Mouse (Mus musculus) hindbrain, embryonic 16.5 days (tissue): ENCODE results near the gene Palmd. TPM values are rescaled to one million over a fixed set of nuclear protein-coding genes. Genes with fewer than 3 reads are reported as not detected.
A peak's percentile ranks its signal among the peaks of the same experiment; 100 is the strongest.

Experiments used
- ATAC-seq: fragments of 200-750 bp; cut with Nextera tagmentation; 2 replicates; pipeline ENCODE4 v1.8.0; 2017; ENCODE audit warnings: moderate TSS enrichment, moderate library complexity
- H3K27ac ChIP-seq: fragments of 300-500 bp; sonication (generic); 2 replicates; pipeline ENCODE4 v1.5.1; 2014; ENCODE audit warnings: low read depth, mild to moderate bottlenecking, control low read depth, low read length, moderate library complexity
- H3K27me3 ChIP-seq: fragments of 300-500 bp; sonication (generic); replicated peaks from 2 replicates; pipeline ENCODE4 v1.6.1; 2014; ENCODE audit warnings: low read length; ENCODE audit not compliant: control insufficient read depth, insufficient read depth
- H3K36me3 ChIP-seq: fragments of 300-500 bp; sonication (generic); 2 replicates; pipeline ENCODE4 v1.6.1; 2014; ENCODE audit warnings: mild to moderate bottlenecking, low read length, moderate library complexity, mixed read lengths; ENCODE audit not compliant: control insufficient read depth, insufficient read depth
- H3K4me1 ChIP-seq: fragments of 300-500 bp; sonication (generic); 2 replicates; pipeline ENCODE4 v1.6.1; 2014; ENCODE audit warnings: low read depth, low read length; ENCODE audit not compliant: control insufficient read depth, insufficient read depth
- H3K4me2 ChIP-seq: fragments of 300-500 bp; sonication (generic); 2 replicates; pipeline ENCODE4 v1.6.1; 2014; ENCODE audit warnings: mild to moderate bottlenecking, low read length, control low read depth, moderate library complexity
- H3K4me3 ChIP-seq: fragments of 300-500 bp; sonication (generic); 2 replicates; pipeline ENCODE4 v1.5.1; 2014; ENCODE audit warnings: mild to moderate bottlenecking, low read length, control low read depth, moderate library complexity
- H3K9ac ChIP-seq: fragments of 300-500 bp; sonication (generic); 2 replicates; pipeline ENCODE4 v1.6.1; 2014; ENCODE audit warnings: low read depth, mild to moderate bottlenecking, control low read depth, low read length, moderate library complexity
- H3K9me3 ChIP-seq: fragments of 300-500 bp; sonication (generic); 2 replicates; pipeline ENCODE4 v1.6.1; 2014; ENCODE audit warnings: mild to moderate bottlenecking, low read length, moderate library complexity; ENCODE audit not compliant: control insufficient read depth
- WGBS: fragments of 180-500 bp; shearing (Covaris S2); extraction: QIAGEN DNeasy Blood & Tissue Kit; methylation state at CpG from one replicate; pipeline ENCODE4 v1.1.7; 2014; 5-methylcytosine and 5-hydroxymethylcytosine counted together
- polyA plus RNA-seq: library from polyadenylated mRNA; unstranded; fragments of >200 nt; fragmentation: Nextera tagmentation; extraction: Ambion mirVana; gene quantifications from 2 replicates; pipeline ENCODE4 v1.2.1, GENCODE M21; 2015

The Palmd gene
- polyA plus RNA-seq, 1 experiment from 2014 or later: 9.6 TPM

DNA sequence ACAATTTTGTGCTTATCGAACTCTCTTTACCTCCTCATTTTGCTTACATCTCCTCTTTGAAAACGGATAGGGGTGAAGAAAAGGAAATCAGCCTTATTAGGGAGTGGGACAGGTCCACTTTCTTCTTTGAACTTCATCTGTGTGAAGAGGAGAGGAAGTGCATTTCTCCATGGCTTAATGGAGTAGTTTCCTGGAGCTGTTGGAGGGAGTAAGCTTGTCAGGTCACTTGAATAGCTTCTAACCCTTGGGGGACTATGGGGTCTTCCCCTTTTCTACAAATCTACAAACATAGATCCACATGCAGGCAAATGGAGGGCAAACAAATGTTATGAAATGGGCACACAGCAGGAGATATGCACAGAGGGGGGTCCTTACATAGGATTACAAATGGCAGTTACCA is 17.7 kb upstream of the Palmd start:
- H3K4me3 ChIP-seq: no peak overlapping the region
- H3K4me1 ChIP-seq: no peaks in the 10 kb centered on the region; the same call in 1 of the 2 replicates
- ATAC-seq: no peak
- WGBS: 74% methylated on average over 2 of the region's 2 CpGs
- H3K9me3 ChIP-seq: no peaks in the 10 kb centered on the region
- H3K9ac ChIP-seq: no peak overlapping the region
- no peak overlapping the region for H3K4me2 ChIP-seq
- H3K27me3 ChIP-seq: no peaks in the 10 kb centered on the region
- H3K27ac ChIP-seq: no peak overlapping the region
- H3K36me3 ChIP-seq: no peaks in the 10 kb centered on the region

DNA sequence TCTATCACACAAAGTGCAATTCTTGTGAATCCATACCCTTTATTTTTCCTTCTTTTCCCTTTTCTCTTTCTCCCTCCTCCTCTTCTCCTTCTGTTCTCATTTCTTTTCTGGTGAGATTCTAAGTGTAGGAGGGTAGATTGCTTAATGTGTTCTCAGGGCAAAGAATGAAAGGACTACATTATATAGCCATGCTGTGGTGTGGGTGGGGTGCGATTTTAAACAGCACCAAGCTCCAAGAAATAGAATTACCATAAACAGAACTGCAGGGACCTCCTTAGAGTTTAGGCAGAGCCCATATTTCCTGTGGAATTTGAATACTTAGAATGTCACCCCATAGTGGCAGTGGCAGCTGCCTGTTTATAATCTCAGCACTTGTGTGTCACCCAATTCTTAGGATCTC is 17.0 kb upstream of the Palmd start:
- no peak overlapping the region for H3K27ac ChIP-seq
- 59% methylated on average over 1 of the region's 1 CpGs for WGBS

DNA sequence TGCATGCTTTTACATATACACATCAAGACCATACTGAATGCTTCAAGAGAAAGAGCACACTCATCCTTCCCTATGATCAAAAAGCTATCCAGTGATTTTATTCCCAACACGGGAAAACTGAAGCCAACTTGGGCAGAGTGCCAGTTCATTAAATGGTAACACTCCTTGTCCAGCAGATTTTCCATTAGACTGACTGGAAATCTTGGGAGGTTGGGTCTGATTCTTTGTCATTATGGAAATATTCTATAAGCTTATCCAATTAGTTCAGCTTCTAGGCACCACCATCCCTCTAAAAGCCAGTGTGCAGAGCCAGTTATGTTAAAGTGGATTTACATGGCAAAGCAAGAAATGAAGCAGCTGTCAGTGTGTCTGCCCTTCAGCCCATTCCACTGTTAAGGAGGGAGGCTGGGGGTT is 16.3 kb upstream of the Palmd start:
- no peak overlapping the region for H3K4me3 ChIP-seq
- no peaks in the 10 kb centered on the region; the same call in 1 of the 2 replicates for H3K4me1 ChIP-seq
- no peak overlapping the region for H3K9ac ChIP-seq
- H3K9me3 ChIP-seq: no peaks in the 10 kb centered on the region
- H3K27me3 ChIP-seq: no peaks in the 10 kb centered on the region
- H3K27ac ChIP-seq: no peak overlapping the region
- H3K4me2 ChIP-seq: no peak overlapping the region
- H3K36me3 ChIP-seq: no peaks in the 10 kb centered on the region
- WGBS: 14% methylated on average over 1 of the region's 1 CpGs
- peak; percentile 89 for ATAC-seq

More for the DNA sequence above, 17.0 kb upstream of the Palmd start:
- Histone ChIP-seq H3K27me3 (no peaks in the 10 kb centered on the region), H3K4me1 (no peaks in the 10 kb centered on the region; the same call in 1 of the 2 replicates), H3K4me2 (no peak overlapping the region), H3K36me3 (no peaks in the 10 kb centered on the region), H3K9ac (no peak overlapping the region), H3K4me3 (no peak overlapping the region), H3K9me3 (no peaks in the 10 kb centered on the region)
- ATAC-seq: no peak

DNA sequence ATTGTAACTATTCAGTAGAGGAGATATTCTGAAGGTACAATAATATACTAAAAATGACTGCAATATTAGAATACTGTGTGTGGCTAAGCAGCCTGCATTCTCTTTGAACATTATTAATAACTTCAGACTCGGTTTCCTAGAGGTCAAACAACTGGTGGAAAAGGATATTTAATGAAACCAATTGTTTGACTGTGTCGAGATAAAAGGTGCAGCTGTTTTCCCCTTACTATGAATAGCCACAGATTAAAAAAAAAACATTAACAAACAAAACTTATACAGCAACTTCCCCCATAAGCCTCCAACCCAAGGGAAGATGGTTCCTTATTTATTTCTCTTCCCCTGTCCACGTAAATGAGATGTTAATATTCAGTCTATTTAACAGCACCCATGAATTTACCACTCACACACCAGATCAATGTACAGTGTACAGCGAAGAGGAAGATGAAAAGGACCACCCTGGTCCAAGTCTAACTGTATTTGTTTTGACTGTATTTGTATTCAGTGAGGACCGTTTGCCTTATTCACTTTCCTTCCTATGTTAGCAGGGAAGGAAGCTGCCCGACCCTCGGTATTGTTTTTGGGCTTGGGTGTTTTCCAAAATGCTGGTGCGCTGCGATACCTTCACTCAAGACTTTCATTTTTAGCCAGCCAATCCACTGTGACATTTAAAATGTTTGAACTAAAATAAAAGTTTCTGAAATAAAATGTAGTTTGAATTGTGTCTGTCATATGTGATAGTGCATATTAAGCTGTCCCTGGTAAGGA is 13.2 kb upstream of the Palmd start:
- no peak for ATAC-seq
- Histone ChIP-seq H3K36me3 (no peaks in the 10 kb centered on the region), H3K4me1 (no peaks in the 10 kb centered on the region; the same call in 1 of the 2 replicates), H3K27me3 (no peaks in the 10 kb centered on the region), H3K4me3 (no peak overlapping the region), H3K4me2 (no peak overlapping the region), H3K27ac (no peak overlapping the region), H3K9ac (no peak overlapping the region), H3K9me3 (peaks cover 4% of the 10 kb centered on the region)
- 71% methylated on average over 9 of the region's 9 CpGs for WGBS

DNA sequence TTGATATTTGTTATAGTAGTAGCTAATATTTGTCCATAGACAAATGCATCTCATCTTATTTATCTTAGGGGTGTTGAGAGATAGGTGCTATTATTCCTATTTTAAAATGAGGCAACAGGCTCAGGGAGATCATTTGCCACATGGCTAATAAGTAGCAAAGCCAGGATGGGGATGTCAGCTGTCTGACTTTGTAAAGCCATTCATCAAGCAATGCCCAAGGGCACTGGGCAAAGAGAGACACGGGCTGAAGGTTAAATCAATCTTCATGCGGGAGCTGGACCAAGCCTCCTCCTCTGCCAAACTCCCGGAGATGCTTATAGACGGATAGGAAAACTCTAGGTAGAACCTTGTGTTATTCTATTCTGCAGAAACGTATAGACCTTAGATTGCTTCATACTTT is 999 bp upstream of the Palmd start:
- Histone ChIP-seq H3K27me3 (no peaks in the 10 kb centered on the region), H3K9ac (no peak overlapping the region), H3K9me3 (no peaks in the 10 kb centered on the region), H3K36me3 (no peaks in the 10 kb centered on the region), H3K27ac (no peak overlapping the region), H3K4me2 (no peak overlapping the region), H3K4me3 (no peak overlapping the region), H3K4me1 (peaks cover 6% of the 10 kb centered on the region; the same call in 1 of the 2 replicates)
- no peak for ATAC-seq
- 36% methylated on average over 5 of the region's 5 CpGs for WGBS

DNA sequence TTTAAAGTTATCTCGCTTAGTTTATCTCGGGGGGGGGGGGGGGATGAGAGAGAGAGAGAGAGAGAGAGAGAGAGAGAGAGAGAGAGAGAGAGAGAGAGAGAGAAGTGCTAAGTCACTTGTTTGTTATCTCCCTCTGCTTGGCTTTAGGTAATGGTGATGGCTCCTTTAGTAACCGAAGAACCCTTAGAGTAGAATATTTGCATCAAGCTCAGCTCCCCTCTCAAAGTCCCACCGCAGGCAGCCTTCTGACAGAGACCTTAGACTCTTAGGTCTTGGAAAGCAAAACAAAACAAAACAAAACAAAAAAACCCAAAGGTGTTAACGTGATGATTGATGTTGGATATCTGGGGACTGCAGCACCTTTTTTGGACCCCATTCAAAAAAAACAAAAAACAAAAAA is 216 bp upstream of the Palmd start:
- Histone ChIP-seq H3K27me3 (no peaks in the 10 kb centered on the region), H3K36me3 (no peaks in the 10 kb centered on the region), H3K27ac (peak overlapping the region; percentile 79; the same call in 1 of the 2 replicates), H3K9ac (peak overlapping the region; percentile 70), H3K9me3 (no peaks in the 10 kb centered on the region), H3K4me3 (peak overlapping the region; percentile 50), H3K4me1 (peaks cover 6% of the 10 kb centered on the region; the same call in 1 of the 2 replicates), H3K4me2 (peak overlapping the region; percentile 81)
- peak; percentile 25 for ATAC-seq
- WGBS: 14% methylated on average over 5 of the region's 5 CpGs

DNA sequence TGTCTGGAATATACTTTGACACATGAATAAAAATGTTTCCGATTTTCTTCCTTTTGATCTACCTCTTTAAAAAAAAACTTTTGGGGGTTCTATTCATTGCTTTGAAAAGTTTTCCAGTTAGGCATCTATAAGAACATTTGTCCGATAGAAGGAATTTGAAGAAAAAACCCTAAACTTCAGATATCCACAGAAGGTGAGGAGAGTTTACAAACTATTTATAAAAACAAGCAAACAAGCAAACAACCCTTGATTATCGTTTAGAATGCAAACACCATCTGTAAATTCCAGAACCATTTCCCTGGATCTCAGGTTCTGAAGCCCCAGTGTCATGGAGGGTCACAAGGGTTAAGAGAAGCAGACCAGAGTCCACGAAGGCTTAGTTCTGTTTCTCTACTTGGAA is 820 bp downstream of the Palmd start, which contains the start of gene 4930455H04Rik:
Gene 4930455H04Rik, plus strand, starts transcription at position 301 of the 400 bp plus-strand sequence.
- Histone ChIP-seq H3K9ac (peak within 1 kb of the TSS; percentile 70), H3K4me3 (peak within 1 kb of the TSS; percentile 50), H3K4me1 (peaks cover 6% of the 10 kb centered on the region; the same call in 1 of the 2 replicates), H3K9me3 (no peaks in the 10 kb centered on the region), H3K27me3 (no peaks in the 10 kb centered on the region), H3K4me2 (peak within 1 kb of the TSS; percentile 81), H3K27ac (peak within 1 kb of the TSS; percentile 79), H3K36me3 (no peaks in the 10 kb centered on the region)
- WGBS: 61% methylated on average over 4 of the region's 4 CpGs
- no peak for ATAC-seq

DNA sequence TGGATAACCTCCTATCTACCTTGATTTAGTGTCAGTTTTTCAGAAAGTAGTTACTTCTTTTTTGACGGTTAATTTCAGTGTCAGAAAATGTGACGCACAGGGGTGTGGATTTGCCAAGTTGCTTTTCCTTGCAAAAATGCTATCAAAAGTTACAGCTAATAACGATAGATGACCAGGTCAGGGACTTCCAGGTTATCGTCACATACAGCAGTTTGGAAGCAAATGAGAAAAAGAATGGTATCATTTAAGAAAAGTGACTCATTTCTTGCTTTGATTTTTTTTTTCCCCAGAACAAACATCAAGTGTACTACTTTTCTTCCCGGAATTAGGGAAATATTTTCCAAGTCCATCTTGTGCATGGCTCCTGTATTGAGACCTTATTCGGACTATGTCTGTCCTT is 1.4 kb downstream of the Palmd start:
- Histone ChIP-seq H3K4me2 (peak overlapping the region; percentile 38), H3K36me3 (no peaks in the 10 kb centered on the region), H3K27ac (no peak overlapping the region), H3K4me3 (peak overlapping the region; percentile 6), H3K4me1 (peaks cover 6% of the 10 kb centered on the region; the same call in 1 of the 2 replicates), H3K9me3 (no peaks in the 10 kb centered on the region), H3K9ac (no peak overlapping the region), H3K27me3 (no peaks in the 10 kb centered on the region)
- no peak for ATAC-seq
- 78% methylated on average over 6 of the region's 6 CpGs for WGBS

DNA sequence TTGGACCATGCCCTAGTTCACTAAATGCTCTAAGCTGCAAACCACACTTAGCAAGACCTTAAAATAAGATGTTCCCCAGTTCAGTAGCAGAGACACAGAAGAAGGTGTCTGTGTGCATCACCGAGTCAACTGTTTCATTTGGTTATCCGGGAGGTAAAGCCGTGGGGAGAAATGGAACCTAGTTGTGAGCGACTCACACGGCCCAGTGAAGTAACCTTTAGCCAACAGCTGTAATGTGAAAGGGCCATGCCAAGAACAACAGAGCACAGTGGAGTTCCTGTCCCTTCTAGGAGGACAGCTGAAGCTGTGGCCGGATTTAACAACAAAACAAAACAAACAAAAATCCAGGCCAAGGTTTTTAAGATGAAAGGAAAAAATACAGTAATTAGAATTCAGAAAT is 2.0 kb downstream of the Palmd start:
- H3K4me2 ChIP-seq: peak overlapping the region; percentile 38

More for the DNA sequence above, 2.0 kb downstream of the Palmd start:
- H3K27me3 ChIP-seq: no peaks in the 10 kb centered on the region
- no peak overlapping the region for H3K9ac ChIP-seq
- no peaks in the 10 kb centered on the region for H3K36me3 ChIP-seq
- WGBS: 49% methylated on average over 6 of the region's 6 CpGs
- H3K4me1 ChIP-seq: peaks cover 6% of the 10 kb centered on the region; the same call in 1 of the 2 replicates
- ATAC-seq: no peak
- H3K9me3 ChIP-seq: no peaks in the 10 kb centered on the region
- peak overlapping the region; percentile 15; the same call in 1 of the 2 replicates for H3K4me3 ChIP-seq
- H3K27ac ChIP-seq: no peak overlapping the region
